Mouse (Mus musculus) myocyte (in vitro differentiated cells): ENCODE data around the gene Rangrf.

ENCODE experiments used
- E2F4 ChIP-seq: IDR thresholded peaks from one replicate; pipeline ENCODE4 v1.6.1; 2011; ENCODE audit warnings: mild to moderate bottlenecking, control low read depth, moderate library complexity; ENCODE audit not compliant: insufficient read depth
- MAX ChIP-seq: IDR thresholded peaks from one replicate; pipeline ENCODE4 v1.6.1; 2011; ENCODE audit warnings: low read depth, mild to moderate bottlenecking, control low read depth
- POLR2A ChIP-seq: IDR thresholded peaks from one replicate; pipeline ENCODE4 v1.6.1; 2011; ENCODE audit warnings: low read depth, mild to moderate bottlenecking, control low read depth, moderate library complexity; ENCODE audit not compliant: insufficient read length
- TCF12 ChIP-seq: IDR thresholded peaks from one replicate; pipeline ENCODE4 v1.6.1; 2011; ENCODE audit warnings: mild to moderate bottlenecking, control low read depth; ENCODE audit not compliant: poor library complexity, insufficient read depth, severe bottlenecking
- USF1 ChIP-seq: IDR thresholded peaks from one replicate; pipeline ENCODE4 v1.6.1; 2011; ENCODE audit warnings: low read depth, mild to moderate bottlenecking, control low read depth, moderate library complexity

DNA sequence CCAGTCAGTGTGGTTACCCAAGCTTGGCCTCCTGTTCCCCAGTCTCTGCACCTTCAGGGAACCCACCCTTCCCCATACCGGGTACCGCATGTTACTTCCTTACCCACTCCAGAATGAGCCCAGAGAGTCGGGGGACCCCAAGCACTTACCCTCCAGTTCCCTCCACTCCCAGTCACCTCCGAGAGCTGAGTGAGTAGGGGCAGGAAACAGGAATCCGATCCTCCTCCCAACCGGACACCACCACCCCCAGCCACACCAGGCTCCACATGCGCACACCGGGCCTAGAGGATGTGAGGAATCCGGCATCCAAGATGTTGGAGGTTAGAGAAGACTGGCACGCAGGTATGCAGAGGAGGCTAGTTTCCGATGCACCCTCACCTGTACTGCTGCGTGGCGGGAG is 18.3 kb downstream of the Rangrf start:
- TF ChIP-seq USF1, result no peak
- no peak for TF ChIP-seq MAX
- TF ChIP-seq TCF12, result no peak
- TF ChIP-seq E2F4, result no peak
- TF ChIP-seq POLR2A, result no peak
